Mouse (Mus musculus): ENCODE results near the gene Dgki. TPM values are rescaled to one million over a fixed set of nuclear protein-coding genes. Genes with fewer than 3 reads are reported as not detected.

The Dgki gene
- total RNA-seq, 2 experiments from 2014 or later, result 1.4 TPM; not detected in 1

- ATAC-seq (replicated peaks; ENCODE audit: low FRiP score, poor library complexity, severe bottlenecking), result no peak
Measured at GRCm38 (mm10) chr6:37245757-37246156, 54.2 kb downstream of the Dgki start.

GRCm38 (mm10) chr6:37244074-37244473 lies 55.9 kb downstream of the Dgki start:
- no peak for ATAC-seq (replicated peaks; ENCODE audit: low FRiP score, poor library complexity, severe bottlenecking)

DNA sequence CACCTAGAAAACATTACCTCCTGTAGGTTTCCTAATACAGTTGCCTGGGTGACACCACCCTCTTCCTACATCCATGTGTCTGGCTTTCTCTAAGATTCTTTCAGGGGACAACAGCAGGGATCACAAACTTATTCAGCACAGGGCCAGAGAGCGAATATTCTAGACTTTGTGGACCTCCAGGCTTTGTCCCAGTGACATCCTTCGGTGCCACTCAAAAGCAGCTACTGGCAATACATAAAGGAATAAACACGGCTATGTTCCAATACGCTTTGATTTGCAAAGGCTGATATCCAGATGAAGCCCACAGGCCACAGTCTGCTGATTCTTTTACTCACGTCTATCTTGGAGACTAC lies 57.2 kb downstream of the Dgki start:
- ATAC-seq (replicated peaks; ENCODE audit: low FRiP score, poor library complexity, severe bottlenecking), result no peak

- no peak for ATAC-seq (replicated peaks; ENCODE audit: low FRiP score, poor library complexity, severe bottlenecking)
Measured at GRCm38 (mm10) chr6:37242100-37242768, 57.8 kb downstream of the Dgki start.

GRCm38 (mm10) chr6:37241434-37241833 lies 58.5 kb downstream of the Dgki start:
- no peak for ATAC-seq (replicated peaks; ENCODE audit: low FRiP score, poor library complexity, severe bottlenecking)

DNA sequence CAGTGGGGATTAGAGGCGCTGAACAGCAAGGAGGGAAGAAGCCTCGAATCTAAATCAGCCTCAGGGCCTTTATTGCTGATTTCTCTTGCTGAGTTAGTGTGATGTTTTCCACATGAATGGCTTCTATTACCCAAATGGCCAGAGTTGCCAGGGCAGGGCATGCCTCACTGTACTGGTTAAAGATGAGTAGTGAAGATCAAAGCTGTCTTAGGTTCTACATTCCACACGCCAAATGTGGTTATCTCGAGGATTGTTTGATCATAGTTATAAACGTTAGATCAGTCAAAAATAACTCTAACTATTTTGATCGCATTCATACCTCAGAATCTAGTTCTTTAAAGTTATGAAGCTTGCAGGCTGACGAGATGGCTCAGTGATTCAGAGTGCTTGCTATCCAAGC lies 59.8 kb downstream of the Dgki start:
- no peak for ATAC-seq (replicated peaks; ENCODE audit: low FRiP score, poor library complexity, severe bottlenecking)

DNA sequence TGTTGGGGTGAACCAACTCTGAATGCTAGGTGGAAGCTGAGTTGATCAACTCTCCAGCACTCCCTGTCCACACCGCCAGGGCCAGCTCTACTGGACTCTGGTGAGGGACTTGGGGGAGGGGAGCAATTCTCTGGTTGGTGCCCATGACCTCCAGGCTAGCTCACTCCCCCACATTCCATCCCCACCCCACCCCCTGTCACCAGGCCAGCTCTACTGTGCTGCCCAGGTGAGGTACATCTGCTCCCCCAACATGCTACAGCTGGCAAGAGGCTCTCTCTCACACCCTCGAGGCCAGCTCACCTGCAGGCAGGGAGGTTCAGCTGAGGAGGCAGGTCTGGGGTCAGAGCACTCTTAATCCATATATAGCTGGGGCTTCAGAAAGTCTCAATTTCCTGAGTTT lies 63.1 kb downstream of the Dgki start:
- no peak for ATAC-seq (replicated peaks; ENCODE audit: low FRiP score, poor library complexity, severe bottlenecking)

DNA sequence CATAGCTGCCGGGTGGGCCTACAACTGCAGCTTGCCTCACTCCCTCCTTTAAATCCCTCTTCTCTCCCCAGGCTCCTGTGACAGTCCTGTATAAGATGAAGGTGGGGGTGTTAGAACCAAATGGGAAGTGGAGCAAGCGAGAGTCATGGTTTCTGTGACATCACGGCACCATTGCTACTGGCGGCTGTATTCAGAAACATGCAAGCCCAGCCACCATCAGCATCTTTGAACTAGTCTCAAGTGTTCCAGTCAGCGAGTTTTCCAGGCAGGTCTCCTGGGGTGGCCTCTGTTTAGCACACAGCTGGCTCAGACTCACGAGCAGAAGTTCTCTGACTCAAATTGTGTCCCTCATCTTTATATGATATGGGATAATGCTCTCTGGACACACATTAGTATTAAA lies 68.8 kb downstream of the Dgki start:
- no peak for ATAC-seq (replicated peaks; ENCODE audit: low FRiP score, poor library complexity, severe bottlenecking)

DNA sequence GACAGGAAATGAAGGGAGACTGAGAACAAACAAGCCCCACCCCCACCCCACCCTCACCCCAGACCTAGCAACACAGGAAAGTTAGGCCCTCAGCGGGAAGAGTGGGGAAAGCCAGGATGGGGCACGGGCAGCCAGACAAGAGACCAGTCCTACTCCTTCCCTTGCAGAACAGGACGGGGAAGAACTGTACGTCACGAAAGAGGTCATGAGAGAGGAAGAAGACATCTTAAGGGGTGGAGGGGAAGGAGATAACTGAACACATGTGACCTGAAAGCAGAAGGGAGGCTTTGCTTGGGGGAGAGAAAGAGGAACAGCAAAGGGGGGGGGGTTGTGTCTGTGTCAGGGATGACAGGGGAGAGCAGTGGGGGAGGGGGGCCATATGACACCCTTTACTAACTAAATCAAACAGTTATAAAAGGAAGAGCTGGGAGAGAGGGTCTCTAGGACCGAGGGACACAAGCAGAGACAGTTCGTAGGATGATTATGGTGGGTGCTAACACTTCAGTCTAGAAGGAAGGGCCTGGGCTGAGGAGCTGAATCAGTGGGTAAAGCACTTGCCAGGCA lies 77.0 kb downstream of the Dgki start:
- ATAC-seq (replicated peaks; ENCODE audit: low FRiP score, poor library complexity, severe bottlenecking), result no peak

DNA sequence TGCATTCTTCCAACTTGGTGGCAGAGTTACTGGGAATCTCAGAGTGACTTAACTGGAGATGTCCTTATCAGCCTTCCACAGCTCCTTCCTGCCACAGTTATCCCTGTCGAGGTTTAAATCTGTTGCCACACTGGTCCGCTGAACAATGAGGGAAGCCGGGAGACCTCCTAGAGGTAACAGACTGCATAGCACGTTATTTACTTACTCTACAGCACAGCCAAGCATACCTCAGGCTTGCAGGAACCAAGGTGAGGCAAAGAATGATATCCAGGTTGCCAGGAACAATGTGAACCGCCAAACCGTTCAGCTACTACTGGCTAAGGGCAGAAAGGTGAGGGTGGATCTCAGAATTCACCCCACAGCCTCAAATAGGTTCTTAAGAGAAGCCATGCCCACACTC lies 78.0 kb downstream of the Dgki start:
- no peak for ATAC-seq (replicated peaks; ENCODE audit: low FRiP score, poor library complexity, severe bottlenecking)

DNA sequence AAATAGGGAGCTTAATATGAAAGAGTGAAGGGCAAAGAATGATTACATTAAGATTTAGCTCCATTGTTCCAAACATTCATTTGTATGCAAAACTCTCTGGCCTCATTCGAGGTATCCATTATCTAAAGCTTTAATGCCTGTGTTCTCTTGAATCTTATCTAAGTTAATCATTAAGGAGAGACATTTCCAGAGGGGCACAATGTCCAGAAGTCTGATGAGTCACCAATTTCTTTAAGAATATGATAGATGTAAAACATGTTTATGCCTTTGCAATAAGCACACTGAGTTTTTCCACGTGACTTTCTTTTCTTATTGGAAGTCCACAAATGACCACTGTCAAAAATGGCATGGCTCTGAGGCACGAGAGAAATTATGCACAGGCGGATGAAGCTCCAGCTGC lies 80.9 kb downstream of the Dgki start:
- no peak for ATAC-seq (replicated peaks; ENCODE audit: low FRiP score, poor library complexity, severe bottlenecking)

GRCm38 (mm10) chr6:37216342-37216763 lies 83.6 kb downstream of the Dgki start:
- no peak for ATAC-seq (replicated peaks; ENCODE audit: low FRiP score, poor library complexity, severe bottlenecking)

GRCm38 (mm10) chr6:37215655-37216054 lies 84.3 kb downstream of the Dgki start:
- no peak for ATAC-seq (replicated peaks; ENCODE audit: low FRiP score, poor library complexity, severe bottlenecking)

DNA sequence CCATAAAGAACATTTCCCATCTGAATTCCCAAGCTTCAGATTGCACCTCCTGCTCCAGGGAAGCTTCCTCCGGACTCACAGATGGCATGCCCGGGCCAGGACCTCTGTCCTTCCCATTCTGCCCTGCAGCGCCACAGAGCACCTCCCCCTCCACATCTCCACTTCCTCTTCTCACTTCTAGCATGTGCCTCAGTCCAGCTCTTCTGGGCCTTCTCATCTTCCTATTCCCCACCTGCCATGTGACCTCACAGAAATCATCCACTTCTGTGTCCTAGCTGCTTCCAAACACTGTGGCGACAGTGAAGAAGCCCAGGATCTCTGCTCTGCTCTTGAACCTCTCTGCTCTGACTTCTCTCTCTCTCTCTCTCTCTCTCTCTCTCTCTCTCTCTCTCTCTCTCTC lies 87.1 kb downstream of the Dgki start:
- no peak for ATAC-seq (replicated peaks; ENCODE audit: low FRiP score, poor library complexity, severe bottlenecking)

DNA sequence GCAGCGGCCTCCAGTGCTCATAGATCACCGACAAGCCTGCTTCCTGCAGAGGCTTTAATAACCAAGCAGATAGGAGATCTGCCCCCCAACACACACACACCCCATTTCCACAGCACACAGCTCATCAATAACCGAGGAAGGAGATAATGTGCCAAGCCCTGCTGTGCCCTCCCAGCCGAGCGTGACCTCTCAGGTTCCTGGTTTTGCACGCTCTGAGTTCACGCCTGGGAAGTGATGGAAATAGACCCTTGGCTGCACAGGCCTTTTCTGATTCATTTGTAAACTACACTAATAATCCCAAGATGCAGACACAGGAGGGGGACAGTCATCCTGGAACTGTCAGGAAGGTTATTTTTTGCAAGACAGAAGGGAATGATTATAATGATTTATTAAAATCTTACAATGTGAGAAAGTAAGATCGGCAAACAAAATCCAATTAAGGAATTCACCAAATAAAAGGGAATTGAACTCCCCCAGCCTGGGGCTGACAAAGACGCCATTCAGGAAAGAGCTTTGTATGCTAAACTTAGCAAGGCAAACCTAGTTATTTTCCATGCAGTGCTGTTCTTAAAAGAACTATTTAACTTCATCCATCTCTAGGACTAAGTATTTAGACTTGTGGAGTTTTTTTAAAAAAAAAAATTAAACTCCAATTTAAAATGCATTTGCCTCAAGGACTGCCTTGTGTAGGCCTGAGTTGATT lies 88.3 kb downstream of the Dgki start:
- no peak for ATAC-seq (replicated peaks; ENCODE audit: low FRiP score, poor library complexity, severe bottlenecking)

- no peak for ATAC-seq (replicated peaks; ENCODE audit: low FRiP score, poor library complexity, severe bottlenecking)
Measured at GRCm38 (mm10) chr6:37202901-37203300, 97.1 kb downstream of the Dgki start.

GRCm38 (mm10) chr6:37200840-37201239 lies 99.1 kb downstream of the Dgki start:
- no peak for ATAC-seq (replicated peaks; ENCODE audit: low FRiP score, poor library complexity, severe bottlenecking)

DNA sequence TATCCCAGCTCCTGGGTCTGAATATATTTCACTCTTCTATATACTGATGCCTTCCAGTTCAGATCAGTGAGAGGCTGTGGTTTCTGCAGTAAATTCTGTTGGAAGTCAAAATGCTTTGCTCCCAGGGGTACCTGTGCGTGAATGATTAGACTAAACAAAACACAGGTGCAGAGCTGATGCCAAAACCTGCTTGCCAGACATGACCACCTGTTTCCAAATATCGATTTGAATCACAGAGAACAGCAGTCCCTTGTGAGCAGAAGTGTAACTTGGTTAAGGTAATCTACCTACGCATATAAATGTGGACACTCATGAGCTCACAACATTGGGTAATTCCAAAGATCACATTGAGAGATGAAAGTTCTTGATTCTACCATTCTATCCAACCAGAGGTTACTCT lies 100.5 kb downstream of the Dgki start:
- ATAC-seq (replicated peaks; ENCODE audit: low FRiP score, poor library complexity, severe bottlenecking), result no peak

- ATAC-seq (replicated peaks; ENCODE audit: low FRiP score, poor library complexity, severe bottlenecking), result no peak
Measured at GRCm38 (mm10) chr6:37197745-37198144, 102.2 kb downstream of the Dgki start.

DNA sequence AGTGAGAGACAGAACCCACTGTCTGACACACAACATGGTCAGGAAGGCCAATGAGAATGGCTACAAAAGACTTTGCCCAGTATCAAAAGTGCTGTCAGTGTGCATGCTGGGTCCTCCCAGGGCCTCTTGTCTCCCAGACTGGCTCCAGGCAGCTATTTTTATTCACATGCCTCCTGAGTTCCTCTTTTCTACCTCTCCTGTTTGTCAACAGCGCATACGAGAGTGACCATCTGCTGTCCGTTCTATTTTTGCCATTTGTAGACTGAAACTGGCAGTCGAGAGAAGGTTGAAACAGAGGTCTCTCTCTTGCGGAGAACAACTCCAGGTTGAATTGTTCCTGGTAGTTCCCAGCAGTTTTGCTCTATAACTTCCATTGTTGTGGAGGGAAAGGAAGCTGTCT lies 103.1 kb downstream of the Dgki start:
- no peak for ATAC-seq (replicated peaks; ENCODE audit: low FRiP score, poor library complexity, severe bottlenecking)

DNA sequence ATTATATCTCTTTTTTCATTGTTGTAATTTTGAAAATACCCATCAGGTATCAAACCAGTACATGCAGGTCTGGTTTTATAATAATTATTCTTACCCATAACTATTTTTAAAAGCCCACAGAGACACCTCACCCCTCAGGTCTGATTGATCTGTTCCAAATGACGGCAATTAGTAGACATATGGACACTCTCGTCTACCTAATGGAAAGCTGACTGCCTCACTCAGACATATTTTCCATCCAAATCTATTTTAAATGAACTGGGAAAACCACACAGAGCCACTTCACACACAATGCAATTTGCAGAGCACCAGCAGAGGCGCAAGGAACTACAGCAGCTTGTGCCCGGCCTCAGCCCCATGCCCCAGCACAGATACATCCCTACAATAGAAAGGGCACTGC lies 104.2 kb downstream of the Dgki start:
- ATAC-seq (replicated peaks; ENCODE audit: low FRiP score, poor library complexity, severe bottlenecking), result no peak

DNA sequence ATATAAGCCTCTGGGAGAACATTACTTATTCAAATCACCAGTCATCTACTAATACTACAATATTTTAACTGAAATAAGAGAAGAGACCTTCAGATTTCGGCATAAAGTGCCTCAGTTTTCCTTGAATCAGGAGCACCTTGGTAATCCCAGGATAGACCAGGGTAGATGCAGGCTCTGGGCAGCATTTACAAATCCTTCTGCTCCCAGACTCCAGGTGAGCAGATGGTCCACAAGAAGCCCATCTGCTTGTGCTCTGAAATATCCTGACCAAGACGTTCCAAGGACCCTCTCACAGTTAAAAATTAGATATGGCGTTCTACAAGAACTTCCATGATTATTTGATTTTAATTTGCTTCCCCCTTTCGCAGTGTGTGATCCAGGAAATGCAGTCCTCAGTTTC lies 118.0 kb downstream of the Dgki start:
- no peak for ATAC-seq (replicated peaks; ENCODE audit: low FRiP score, poor library complexity, severe bottlenecking)

Data from erythroid progenitor cell, adult 5-6 weeks (primary cell).